Mouse (Mus musculus) G1E-ER4 (cell line): Measurements from ENCODE around the gene Ndufs5. TPM values are rescaled to one million over a fixed set of nuclear protein-coding genes. Genes with fewer than 3 reads are reported as not detected.

Experiments used
- GATA1 ChIP-seq: IDR thresholded peaks from one replicate; pipeline ENCODE4 v1.8.0; 2012; ENCODE audit warnings: low read length, inconsistent platforms
- polyA plus RNA-seq: library from polyadenylated mRNA; stranded (reverse); fragments of >175 nt; gene quantifications from 2 replicates; pipeline ENCODE4 v1.2.3, GENCODE M21; 2012

Gene Ndufs5
- polyA plus RNA-seq, 1 experiment: 129 TPM

DNA sequence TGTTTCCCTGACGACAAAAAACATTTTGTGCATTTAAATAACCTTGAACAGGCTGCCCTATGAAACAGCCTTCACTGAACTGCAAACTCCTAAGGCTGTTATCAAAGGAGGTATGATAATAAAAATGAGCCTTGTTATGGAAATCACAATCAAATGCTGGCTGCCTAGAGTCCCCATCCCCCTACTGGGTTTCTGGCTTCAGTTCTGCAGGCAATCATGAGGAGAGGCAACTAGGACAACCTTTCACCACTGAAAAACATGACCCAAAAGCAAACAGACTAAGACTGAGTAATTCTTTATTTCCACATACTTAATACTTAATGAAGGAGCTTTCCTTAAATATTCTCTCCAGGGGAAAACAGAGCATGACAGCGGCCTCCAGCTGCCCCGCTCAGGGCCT is 5.6 kb downstream of the Ndufs5 start:
- no peak for TF ChIP-seq GATA1

DNA sequence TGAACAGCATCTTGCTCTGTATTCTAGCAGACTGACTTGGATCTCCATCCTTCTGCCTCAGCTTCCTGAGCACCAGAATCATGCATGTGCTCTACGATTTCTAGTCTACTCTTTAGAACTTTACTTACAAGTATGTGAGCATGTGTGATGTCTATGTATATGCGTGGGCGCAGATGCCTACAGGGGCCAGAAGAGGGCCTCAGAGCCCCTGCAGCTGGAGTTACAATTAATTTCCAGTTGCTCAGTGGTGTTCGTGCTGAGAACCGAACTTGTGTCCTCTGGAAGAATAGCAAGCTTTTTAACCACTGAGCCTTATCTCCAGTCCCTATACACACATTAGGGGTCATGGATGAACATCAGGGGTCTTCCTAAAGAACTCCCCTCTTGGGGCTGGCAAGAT is 10.7 kb downstream of the Ndufs5 start:
- TF ChIP-seq GATA1: no peak

DNA sequence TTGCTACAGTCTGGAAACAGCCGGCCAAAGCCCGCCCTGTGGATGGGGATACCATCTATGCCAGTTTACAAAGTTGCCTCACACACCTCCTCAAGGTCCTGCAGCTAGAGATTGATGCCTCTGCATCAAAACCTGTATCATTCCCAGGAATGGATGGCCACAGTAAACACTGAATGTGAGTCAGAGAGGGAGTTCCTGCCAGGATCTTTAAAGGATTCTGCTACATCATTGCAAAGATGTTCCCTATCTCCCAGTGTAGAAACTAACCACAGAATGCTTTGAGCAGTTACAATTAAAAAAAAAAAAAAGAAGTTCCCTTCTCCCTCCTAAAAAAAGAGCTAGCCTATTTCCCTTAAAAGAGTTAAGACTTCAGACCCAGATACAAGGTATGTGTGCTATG is 12.7 kb downstream of the Ndufs5 start:
- no peak for TF ChIP-seq GATA1

DNA sequence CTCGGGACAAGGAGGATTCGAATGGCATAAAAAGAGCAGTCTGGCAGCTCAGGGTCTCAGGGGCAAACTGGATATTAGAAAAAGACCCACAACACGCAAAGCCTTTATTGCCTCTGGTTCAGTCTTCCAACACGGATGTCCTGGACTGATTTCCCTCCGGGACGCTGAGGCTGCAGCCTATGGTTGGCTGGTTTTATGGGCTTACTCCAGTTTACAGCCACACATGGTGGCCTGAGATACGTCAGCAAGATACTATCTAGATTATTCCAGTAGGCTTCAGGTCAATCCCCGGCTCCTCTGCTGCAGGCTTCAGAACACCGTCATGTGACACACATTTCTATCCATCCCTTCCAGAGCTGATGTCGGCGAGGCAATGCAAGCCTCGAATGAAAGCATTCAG is 24.6 kb downstream of the Ndufs5 start:
- no peak for TF ChIP-seq GATA1

DNA sequence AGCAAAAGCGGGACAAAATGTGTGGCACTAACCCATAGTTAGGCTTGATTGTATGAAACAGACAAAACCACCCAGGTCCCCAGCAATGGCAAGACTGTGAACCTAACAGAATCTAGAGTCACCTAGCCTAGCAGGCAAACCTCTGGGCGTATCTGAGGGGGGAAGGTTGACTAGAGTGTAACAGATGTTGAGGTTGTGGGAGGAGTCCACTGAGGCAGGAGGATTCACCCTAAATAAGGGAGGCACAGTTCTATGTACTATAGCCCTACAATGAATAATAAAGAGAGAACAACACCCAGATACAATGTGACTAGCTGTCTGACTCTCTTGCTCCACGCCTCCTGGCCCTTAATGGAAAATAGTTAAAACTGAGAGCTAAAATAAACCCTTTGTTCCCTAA is 25.9 kb downstream of the Ndufs5 start:
- no peak for TF ChIP-seq GATA1

DNA sequence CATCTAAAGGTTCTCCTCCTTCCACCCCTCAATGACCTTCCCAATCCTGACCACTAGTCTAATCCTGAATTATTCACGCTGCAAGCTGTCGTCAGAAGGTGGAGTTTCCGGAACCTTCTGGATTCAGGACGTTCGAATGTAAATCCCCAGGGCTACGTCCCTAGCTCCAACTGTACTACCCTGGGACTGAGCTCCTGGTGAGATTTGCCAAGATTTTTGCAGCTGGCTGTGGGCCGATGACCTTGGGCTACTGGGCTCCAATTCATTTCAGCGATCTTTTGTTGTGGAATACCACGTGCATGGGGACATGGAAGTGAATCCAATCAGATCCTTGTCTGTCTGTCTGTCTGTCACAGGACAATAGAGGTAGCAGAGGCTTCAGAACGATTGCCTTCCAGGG is 27.7 kb downstream of the Ndufs5 start:
- no peak for TF ChIP-seq GATA1

DNA sequence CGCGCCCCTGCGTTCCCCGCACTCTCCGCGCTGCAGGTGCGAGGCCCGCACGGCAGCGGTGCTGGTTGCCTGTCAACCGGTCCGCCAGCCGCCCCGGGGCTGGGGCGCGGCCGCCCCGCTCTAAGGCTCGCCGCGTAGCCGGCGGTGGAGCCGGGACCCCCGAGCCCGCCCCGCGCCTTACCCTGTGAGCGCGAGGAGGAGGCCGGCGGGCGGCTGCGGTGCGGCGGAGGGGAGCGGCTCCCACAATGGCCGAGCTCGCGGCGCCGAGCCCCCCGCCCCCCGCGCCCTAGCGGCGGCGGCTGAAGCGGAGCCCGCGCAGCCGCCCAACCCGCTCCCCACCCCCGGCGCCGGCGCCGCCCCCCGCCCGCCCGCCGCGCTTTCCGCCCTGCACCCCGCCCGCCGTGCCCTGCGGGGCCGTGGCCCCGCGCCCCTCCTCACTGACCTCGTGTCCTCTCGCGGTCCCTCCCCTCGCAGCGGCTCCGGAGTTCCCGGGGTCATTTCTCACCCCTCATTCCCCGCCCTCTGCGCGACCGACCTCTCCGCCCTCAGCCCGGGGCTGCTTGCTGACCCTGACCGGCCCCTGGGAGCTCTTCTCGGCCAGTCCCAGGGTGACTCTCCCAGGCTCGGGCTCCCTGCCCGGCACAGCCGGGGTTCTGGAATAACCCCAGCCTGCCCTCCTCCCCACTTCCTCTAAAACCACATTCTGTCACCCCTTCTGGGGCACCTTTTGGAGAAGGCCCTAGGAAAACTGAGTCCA is 30.8 kb downstream of the Ndufs5 start:
- TF ChIP-seq GATA1: no peak

DNA sequence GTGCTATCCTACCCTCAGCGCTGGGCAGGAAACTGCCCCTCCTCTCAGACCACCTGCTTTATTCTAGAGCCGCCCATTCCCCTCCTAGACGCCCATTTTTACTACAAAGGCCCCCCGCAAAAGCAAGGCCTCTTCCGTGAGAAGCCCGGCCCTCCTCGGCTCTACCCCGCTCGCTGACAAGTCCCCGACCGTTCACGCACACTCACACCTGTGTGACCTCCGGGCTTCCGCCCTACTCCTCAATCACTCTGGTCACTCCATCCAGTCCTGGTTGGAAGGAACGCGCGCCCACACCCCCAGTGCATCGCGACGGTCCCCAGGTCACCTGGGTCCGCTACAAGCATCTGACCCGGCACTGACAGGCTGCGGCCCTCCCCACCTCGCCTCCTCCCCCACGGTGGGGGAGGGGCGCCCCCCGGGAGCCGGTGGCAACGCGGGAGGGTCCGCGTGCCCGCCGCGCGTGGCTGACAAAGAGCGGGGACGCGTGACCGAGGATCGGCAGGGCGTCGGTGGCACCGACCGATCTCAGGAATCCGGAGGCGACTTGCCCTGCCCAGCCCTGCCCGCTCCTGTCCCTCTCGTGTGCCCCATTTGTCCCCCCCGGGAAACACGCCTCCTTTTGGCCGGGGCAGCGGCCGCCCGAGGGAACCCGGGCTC is 31.5 kb downstream of the Ndufs5 start:
- TF ChIP-seq GATA1: no peak

DNA sequence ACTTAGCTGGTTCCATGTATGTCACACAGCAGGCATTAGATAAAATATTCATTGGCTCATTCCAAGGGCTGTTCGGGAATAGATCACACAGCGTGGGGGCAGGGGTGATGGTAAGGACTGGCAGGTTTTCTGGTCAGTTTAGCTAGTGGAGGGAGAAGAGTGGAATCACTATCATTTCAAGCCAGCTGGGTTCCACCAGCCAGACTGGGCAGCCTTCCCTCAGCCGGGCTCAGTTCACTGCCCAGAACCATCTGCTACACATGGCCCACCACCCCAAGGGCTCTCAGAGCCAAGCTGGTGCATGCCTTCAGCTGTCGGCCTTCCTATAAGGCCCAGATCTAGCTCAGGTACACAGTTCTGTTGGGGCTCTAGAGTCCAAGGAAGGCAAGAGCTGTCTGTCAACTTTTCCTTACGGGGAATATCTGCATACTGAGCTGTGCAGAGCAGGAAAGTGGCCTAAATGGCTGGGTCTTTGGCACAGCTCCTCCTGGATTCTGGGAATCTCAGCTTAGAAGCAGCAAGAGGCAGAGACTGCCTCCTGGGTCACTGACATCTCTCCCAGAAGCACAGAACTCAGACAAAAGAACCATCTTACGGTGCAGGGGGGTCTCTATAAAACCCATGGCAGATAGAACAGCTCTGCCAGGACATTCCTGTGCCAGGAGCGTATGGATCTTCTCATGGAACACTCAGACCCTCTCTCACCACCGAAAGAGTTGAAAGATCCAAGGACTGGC is 32.3 kb downstream of the Ndufs5 start:
- no peak for TF ChIP-seq GATA1

DNA sequence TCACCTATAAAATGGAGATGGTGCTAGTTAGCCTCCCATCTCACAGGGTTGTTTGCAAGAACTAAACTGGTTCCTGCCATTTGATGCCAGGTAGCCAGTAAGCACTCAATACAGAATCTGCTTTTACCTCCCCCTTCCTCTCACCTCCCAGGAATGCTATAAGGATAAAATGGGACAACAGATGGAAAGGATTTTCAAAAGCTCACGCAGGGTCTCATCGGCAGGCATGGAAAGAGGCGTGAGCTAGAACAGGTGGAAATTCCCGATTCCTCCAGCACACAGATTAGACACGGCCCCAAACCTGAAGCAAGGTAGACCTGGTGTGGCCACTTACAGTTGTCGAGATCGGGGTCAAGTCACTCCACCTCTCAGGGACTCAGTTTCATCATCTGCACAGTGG is 33.0 kb downstream of the Ndufs5 start:
- no peak for TF ChIP-seq GATA1

DNA sequence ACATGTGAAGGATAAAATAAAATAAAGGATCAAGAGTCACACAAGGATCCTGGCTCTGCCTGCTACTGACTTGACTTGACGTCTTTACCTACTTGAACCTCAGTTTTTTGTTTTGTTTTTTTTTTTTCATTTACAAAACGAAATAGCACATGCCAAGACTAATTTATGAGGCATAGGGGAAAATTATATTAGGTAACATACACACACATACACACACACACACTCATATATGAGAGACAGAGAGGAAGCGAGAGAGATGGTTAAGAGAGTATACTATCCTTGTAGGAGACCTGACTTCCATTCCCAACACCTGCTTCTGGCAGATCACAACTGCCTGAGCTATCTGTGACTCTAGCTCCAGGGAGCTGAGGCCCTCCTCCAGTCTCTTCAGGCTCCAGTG is 33.7 kb downstream of the Ndufs5 start, which contains the start of gene Macf1:
Gene Macf1 (minus strand): TSS at position 101 of the 400 bp plus-strand sequence.
- no peak for TF ChIP-seq GATA1

DNA sequence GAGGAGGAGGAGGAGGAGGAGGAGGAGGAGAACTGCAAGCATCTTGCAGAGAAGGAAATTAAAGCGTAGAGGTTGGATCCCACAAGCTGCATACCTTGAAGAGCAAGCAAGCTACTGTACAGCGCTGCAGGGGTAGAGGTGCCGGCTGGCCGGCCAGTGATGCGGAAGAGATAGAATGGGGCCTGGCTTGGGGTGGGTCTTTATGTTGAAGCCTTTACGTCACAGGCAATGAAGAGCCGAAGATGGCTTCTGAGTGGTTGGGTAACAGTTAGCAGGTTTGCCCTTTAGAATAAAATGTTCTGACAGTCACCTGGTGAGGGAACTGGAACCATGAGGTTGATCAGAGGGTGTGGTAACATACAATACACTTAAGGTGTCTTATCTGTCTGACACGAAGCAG is 35.7 kb downstream of the Ndufs5 start:
- TF ChIP-seq GATA1: no peak

DNA sequence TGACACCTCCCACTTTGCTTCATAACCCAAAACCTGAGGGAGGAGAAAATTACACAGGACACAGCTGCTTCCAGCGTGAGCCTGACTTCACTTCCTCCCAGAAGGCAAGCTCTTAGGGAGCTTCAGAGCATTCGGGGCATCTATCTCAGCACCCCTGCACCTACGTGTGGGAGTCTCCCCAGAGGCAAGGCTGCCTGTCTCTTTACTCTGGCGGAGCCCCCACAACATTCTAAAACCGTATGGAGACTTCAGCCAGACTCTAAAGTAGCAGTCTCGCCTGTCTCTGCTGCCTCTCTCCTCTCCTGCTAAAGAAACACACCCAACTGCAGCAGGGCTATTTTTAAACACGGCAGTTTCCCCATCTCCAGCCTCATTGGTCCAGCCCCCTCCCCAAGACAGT is 37.0 kb downstream of the Ndufs5 start:
- TF ChIP-seq GATA1: no peak

DNA sequence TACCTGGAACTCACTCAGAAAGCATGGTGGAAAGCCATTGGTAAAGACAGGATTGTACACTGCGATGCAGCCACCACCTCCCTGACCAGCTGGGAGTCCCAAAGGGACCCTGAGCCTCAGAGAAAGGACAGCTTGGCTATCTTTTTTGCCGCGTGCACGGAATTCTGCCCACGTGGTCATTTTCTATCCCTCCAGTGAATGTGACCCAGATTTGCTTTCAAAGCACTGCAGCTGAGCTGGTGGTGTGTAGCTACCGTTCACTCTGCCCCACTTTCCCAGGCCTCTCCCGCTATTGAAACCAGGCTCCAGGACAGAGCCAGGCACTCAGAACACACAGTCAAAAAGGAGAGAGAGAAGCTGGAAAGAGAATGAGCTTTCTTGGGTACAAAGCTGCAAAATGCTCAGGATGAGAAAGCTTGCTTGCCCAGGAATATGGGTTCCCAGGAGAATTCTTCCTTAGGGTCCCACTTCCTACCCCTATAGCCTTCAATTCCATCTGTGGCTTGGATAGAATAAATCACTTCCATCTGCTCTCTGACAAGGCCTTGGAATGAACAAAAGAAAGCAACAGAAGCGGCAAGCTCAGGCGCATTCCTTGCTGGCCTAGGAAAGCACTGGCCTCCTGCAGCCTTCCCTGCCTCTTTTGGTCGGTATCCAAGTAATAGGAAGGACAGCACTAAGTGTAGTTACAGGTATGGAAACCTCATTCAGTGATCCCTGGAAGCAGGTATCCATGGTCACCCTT is 40.8 kb downstream of the Ndufs5 start:
- TF ChIP-seq GATA1: no peak

DNA sequence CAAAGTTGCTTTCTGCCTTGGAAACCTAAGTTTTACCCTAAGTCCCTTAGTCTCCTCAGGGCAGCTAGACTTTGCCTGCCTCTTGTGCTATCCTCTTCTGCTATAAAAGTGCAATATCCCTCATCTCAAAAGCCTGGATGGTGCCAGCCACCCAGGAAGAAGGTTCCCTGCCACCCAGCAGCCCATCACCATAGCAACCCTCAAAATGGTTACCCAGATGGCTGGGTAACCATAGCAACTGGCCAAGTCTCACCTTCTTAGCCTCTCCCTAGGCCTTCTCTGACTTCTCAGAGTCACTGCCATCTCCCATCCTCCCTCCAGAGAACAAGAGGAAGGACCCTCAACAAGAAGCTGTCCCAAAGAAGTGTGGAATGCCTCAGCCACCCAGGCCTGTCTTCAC is 47.4 kb downstream of the Ndufs5 start:
- TF ChIP-seq GATA1: no peak

DNA sequence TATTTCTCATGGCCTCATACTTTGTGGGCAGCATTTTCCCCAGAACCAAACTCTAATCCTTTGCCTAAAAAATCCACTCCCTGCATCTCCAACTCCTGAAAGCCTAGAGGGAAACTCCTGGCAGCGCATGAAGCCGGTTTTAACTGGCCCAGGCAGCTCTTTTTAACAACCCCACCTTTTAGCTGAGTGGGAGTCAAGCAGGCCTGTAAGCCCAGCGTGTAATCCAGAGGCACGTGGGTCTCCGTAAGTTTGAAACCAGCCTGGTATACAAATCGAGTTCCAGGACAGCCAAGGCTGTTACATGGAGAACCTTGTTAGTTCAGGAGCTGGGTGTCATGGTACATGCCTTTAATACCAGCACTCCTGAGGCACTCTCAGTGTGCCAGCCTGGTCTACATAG is 48.3 kb downstream of the Ndufs5 start:
- no peak for TF ChIP-seq GATA1
